Mouse (Mus musculus): Measurements from ENCODE around the gene Cnot4.

GRCm38 (mm10) chr6:35122488-35122887 is 11.0 kb downstream of the Cnot4 start:
- TF ChIP-seq ZC3H11A (IDR thresholded peaks at IDR 0.05; ENCODE audit: borderline replicate concordance, low read depth, low read length) (no peak), ZNF384 (IDR thresholded peaks at IDR 0.05; ENCODE audit: low read depth, low read length) (no peak)
